ENCODE assay signal across 19 mouse cellular contexts in the genomic region with DNA sequence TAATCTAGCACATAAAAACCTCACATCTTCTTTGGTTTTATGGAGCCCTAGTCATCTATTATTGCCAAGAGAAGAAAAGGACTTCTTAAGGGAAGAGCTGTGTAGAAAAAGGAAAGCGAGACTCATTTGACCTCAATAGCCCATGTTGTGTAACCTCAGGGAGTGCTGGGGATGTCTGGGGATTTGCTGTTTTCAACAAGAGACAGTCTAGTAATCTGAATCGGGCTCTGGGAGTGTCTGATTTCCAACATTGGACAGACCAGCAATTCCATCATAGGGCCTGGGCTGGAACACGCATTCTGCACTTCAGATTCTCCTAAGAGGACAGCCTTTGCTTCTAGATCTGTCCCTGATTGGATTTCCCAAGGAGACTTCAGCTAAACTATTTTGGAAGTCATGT. TPM values are rescaled to one million over a fixed set of nuclear protein-coding genes. Genes with fewer than 3 reads are reported as not detected.
"Had no signal": no experiment of that assay in that cellular context is flagged by ENCODE, and none has a peak within 500 bp of the region (broad histone marks: within the 10 kb centered on the region; RNA-seq: fewer than 3 reads in every experiment).

No protein-coding gene starts in this region.

- H3K4me2 ChIP-seq: liver, embryonic 11.5 days; liver, embryonic 15.5 days; neural tube, embryonic 12.5 days had no signal

- H3K27ac ChIP-seq: left cerebral cortex, adult 2 months; limb, embryonic 10.5 days; liver, embryonic 15.5 days; neural tube, embryonic 12.5 days had no signal

- H3K9ac ChIP-seq: liver, embryonic 15.5 days; neural tube, embryonic 12.5 days had no signal

- H3K4me3 ChIP-seq: left cerebral cortex, adult 2 months; limb, embryonic 10.5 days; liver, embryonic 15.5 days; neural tube, embryonic 12.5 days had no signal

- DNase-seq: kidney, postnatal 25 days; lung, adult 2 months; lung, postnatal 36 days; midbrain, embryonic 14.5 days; spleen, adult 18-20 months; thymus, adult 18-20 months; thymus, postnatal 14 days had no signal

- H3K36me3 ChIP-seq: limb, embryonic 10.5 days; liver, embryonic 15.5 days; neural tube, embryonic 12.5 days had no signal

- H3K9me3 ChIP-seq: limb, embryonic 10.5 days; liver, embryonic 15.5 days; neural tube, embryonic 12.5 days had no signal

- ATAC-seq: lung, postnatal 0 days had no signal

- H3K4me1 ChIP-seq: liver, embryonic 15.5 days; neural tube, embryonic 12.5 days had no signal

- H3K27me3 ChIP-seq: liver, embryonic 15.5 days; neural tube, embryonic 12.5 days had no signal

RNA-seq across cellular contexts. Expression of a gene that starts 14.1 kb away (rescaled TPM):
- total RNA-seq: layer of hippocampus, postnatal 25 days; left cerebral cortex, adult 2 months; left cerebral cortex, postnatal 14 days; megakaryocyte progenitor cell, adult 5-6 weeks; monocyte, adult 5-6 weeks; neutrophil, adult 5-6 weeks had no signal
- polyA plus RNA-seq: midbrain, embryonic 14.5 days; neural tube, embryonic 12.5 days; stomach, embryonic 14.5 days had no signal

RNA-seq across cellular contexts. Expression of a gene that starts 55.5 kb away (rescaled TPM):
- total RNA-seq: layer of hippocampus, postnatal 25 days; left cerebral cortex, adult 2 months; left cerebral cortex, postnatal 14 days; megakaryocyte progenitor cell, adult 5-6 weeks; monocyte, adult 5-6 weeks; neutrophil, adult 5-6 weeks had no signal
- polyA plus RNA-seq: limb, embryonic 10.5 days; liver, embryonic 11.5 days; midbrain, embryonic 14.5 days; neural tube, embryonic 12.5 days; stomach, embryonic 14.5 days had no signal
